Mouse (Mus musculus) leukemia stem cell, adult 10-12 weeks (primary cell): ENCODE results near the gene Nup153. TPM values are rescaled to one million over a fixed set of nuclear protein-coding genes. Genes with fewer than 3 reads are reported as not detected.

ENCODE experiments used
- polyA plus RNA-seq: library from polyadenylated mRNA; stranded (reverse); fragments of >175 nt; gene quantifications from 2 replicates; pipeline ENCODE4 v1.2.3, GENCODE M21; 2012; ENCODE audit warnings: low replicate concordance

The Nup153 gene
- 16.0 and 27.6 TPM in 2 replicates for polyA plus RNA-seq

GRCm38 (mm10) chr13:46727837-46728268, at the start of gene Nup153:
Gene Nup153 (minus strand): TSS chr13:46727940.

GRCm38 (mm10) chr13:46669048-46669619, 58.6 kb downstream of the Nup153 start, which contains the start of gene Fam8a1:
Gene Fam8a1 (plus strand): TSS chr13:46669522.

Other genes with a start within 250 kb of the Nup153 start
- 3.0 and 11.7 TPM in 2 replicates for gene Cap2, start 226.1 kb downstream of the Nup153 start, polyA plus RNA-seq
- gene Fam8a1, start 58.4 kb downstream of the Nup153 start, polyA plus RNA-seq = 8.2 and 10.1 TPM in 2 replicates
- 3.0 and 6.8 TPM in 2 replicates for gene Kif13a, start 201.9 kb upstream of the Nup153 start, polyA plus RNA-seq